Mouse (Mus musculus) kidney, adult 9 months (tissue): Measurements from ENCODE around the gene Rrh.
"Not testable (repeated sequence)": the region's sequence is repeated elsewhere in the genome, so short reads cannot be mapped to it uniquely, and the experiment has no call there.

Source experiments
- DNase-seq: peaks from one replicate; pipeline ENCODE4 v3.0.0; 2022

Rrh gene

GRCm38 (mm10) chr3:129771210-129771609, 51.2 kb downstream of the Rrh start:
- no peak for DNase-seq

- DNase-seq = peak; percentile 74
These were observed 55.2 kb downstream of the Rrh start for GRCm38 (mm10) chr3:129766971-129767794.

GRCm38 (mm10) chr3:129766106-129766505, 56.3 kb downstream of the Rrh start:
- no peak for DNase-seq

GRCm38 (mm10) chr3:129757599-129757998, 64.8 kb downstream of the Rrh start:
- DNase-seq = not testable (repeated sequence)

- peak; percentile 79 for DNase-seq
These were observed 67.5 kb downstream of the Rrh start, which contains the start of gene Egf for GRCm38 (mm10) chr3:129754650-129755604. Gene Egf, minus strand, starts transcription at chr3:129755316.
